Mouse (Mus musculus) forebrain, embryonic 12.5 days (tissue): ENCODE results near the gene Ap1s2. TPM values are rescaled to one million over a fixed set of nuclear protein-coding genes. Genes with fewer than 3 reads are reported as not detected.

Experiments
- ATAC-seq: fragments of 200-750 bp; cut with Nextera tagmentation; 2 replicates; pipeline ENCODE4 v1.8.0; 2017; ENCODE audit warnings: moderate TSS enrichment; ENCODE audit not compliant: low FRiP score
- H3K27ac ChIP-seq: fragments of 300-500 bp; sonication (generic); 2 replicates; pipeline ENCODE4 v1.5.1; 2016; ENCODE audit warnings: mild to moderate bottlenecking
- H3K27me3 ChIP-seq: fragments of 300-500 bp; sonication (generic); 2 replicates; pipeline ENCODE4 v1.6.1; 2016; ENCODE audit warnings: mild to moderate bottlenecking
- H3K36me3 ChIP-seq: fragments of 300-500 bp; sonication (generic); replicated peaks from 2 replicates; pipeline ENCODE4 v1.6.1; 2016; ENCODE audit warnings: mild to moderate bottlenecking
- H3K4me1 ChIP-seq: fragments of 300-500 bp; sonication (generic); 2 replicates; pipeline ENCODE4 v1.6.1; 2016
- H3K4me2 ChIP-seq: fragments of 300-500 bp; sonication (generic); 2 replicates; pipeline ENCODE4 v1.6.1; 2016; ENCODE audit warnings: mild to moderate bottlenecking, moderate library complexity
- H3K4me3 ChIP-seq: fragments of 300-500 bp; sonication (generic); replicated peaks from 2 replicates; pipeline ENCODE4 v1.5.1; 2016; ENCODE audit warnings: mild to moderate bottlenecking
- H3K9ac ChIP-seq: fragments of 300-500 bp; sonication (generic); 2 replicates; pipeline ENCODE4 v1.6.1; 2016; ENCODE audit warnings: mild to moderate bottlenecking
- H3K9me3 ChIP-seq: fragments of 300-500 bp; sonication (generic); 2 replicates; pipeline ENCODE4 v1.6.1; 2016
- WGBS: fragments of 180-500 bp; shearing (Covaris S2); methylation state at CpG from one replicate; pipeline ENCODE4 v1.1.7; 2016; 5-methylcytosine and 5-hydroxymethylcytosine counted together
- polyA plus RNA-seq: library from polyadenylated mRNA; unstranded; fragments of >200 nt; fragmentation: Nextera tagmentation; extraction: Ambion mirVana; gene quantifications from 2 replicates; pipeline ENCODE4 v1.2.1, GENCODE M21; 2016

The Ap1s2 gene
- polyA plus RNA-seq, 1 experiment from 2014 or later: 48.3 TPM

GRCm38 (mm10) chrX:163909381-163909780 lies 564 bp downstream of the Ap1s2 start:
- H3K9ac ChIP-seq: peak overlapping the region; percentile 61
- H3K4me2 ChIP-seq: peak overlapping the region; percentile 48
- H3K27ac ChIP-seq: peak overlapping the region; percentile 94
- H3K36me3 ChIP-seq: no peaks in the 10 kb centered on the region
- H3K9me3 ChIP-seq: no peaks in the 10 kb centered on the region
- H3K4me1 ChIP-seq: no peaks in the 10 kb centered on the region
- H3K4me3 ChIP-seq: peak overlapping the region; percentile 61
- peak; percentile 65 for ATAC-seq
- 22% methylated on average over 33 of the region's 34 CpGs for WGBS
- H3K27me3 ChIP-seq: no peaks in the 10 kb centered on the region; the same call in none of the 2 replicates

- Histone ChIP-seq H3K4me3 (no peak overlapping the region), H3K27me3 (no peaks in the 10 kb centered on the region; the same call in none of the 2 replicates), H3K36me3 (no peaks in the 10 kb centered on the region; the same call in 1 of the 2 replicates), H3K27ac (no peak overlapping the region), H3K4me2 (no peak overlapping the region), H3K9ac (no peak overlapping the region), H3K4me1 (no peaks in the 10 kb centered on the region), H3K9me3 (no peaks in the 10 kb centered on the region)
- ATAC-seq: no peak
Observed at GRCm38 (mm10) chrX:163912791-163913190, 4.0 kb downstream of the Ap1s2 start.

GRCm38 (mm10) chrX:163929550-163929949 lies 20.7 kb downstream of the Ap1s2 start:
- 0 out of 2 replicates have a peak, but pooled peaks cover 4% of the 10 kb centered on the region for H3K27me3 ChIP-seq
- no peak overlapping the region for H3K4me2 ChIP-seq
- H3K36me3 ChIP-seq: no peaks in the 10 kb centered on the region
- H3K4me1 ChIP-seq: no peaks in the 10 kb centered on the region
- H3K4me3 ChIP-seq: no peak overlapping the region
- H3K9ac ChIP-seq: no peak overlapping the region
- no peaks in the 10 kb centered on the region for H3K9me3 ChIP-seq
- no peak for ATAC-seq
- no peak overlapping the region for H3K27ac ChIP-seq

- 83% methylated on average over 8 of the region's 8 CpGs for WGBS
- no peaks in the 10 kb centered on the region for H3K4me1 ChIP-seq
- H3K27ac ChIP-seq: no peak overlapping the region
- peaks cover 14% of the 10 kb centered on the region for H3K27me3 ChIP-seq
- H3K4me2 ChIP-seq: no peak overlapping the region
- H3K9me3 ChIP-seq: no peaks in the 10 kb centered on the region
- no peak for ATAC-seq
- no peak overlapping the region for H3K9ac ChIP-seq
- 0 out of 2 replicates have a peak, but pooled peaks cover 3% of the 10 kb centered on the region for H3K36me3 ChIP-seq
- no peak overlapping the region for H3K4me3 ChIP-seq
Observed at GRCm38 (mm10) chrX:163934731-163935130, 25.9 kb downstream of the Ap1s2 start.

- no peak overlapping the region for H3K9ac ChIP-seq
- H3K4me1 ChIP-seq: no peaks in the 10 kb centered on the region
- H3K27ac ChIP-seq: no peak overlapping the region
- no peak overlapping the region for H3K4me2 ChIP-seq
- peaks cover 16% of the 10 kb centered on the region for H3K36me3 ChIP-seq
- WGBS: 87% methylated on average over 6 of the region's 6 CpGs
- no peak for ATAC-seq
- no peak overlapping the region for H3K4me3 ChIP-seq
- peaks cover 16% of the 10 kb centered on the region for H3K27me3 ChIP-seq
- no peaks in the 10 kb centered on the region for H3K9me3 ChIP-seq
Observed at GRCm38 (mm10) chrX:163938587-163938986, 29.8 kb downstream of the Ap1s2 start.

GRCm38 (mm10) chrX:163944381-163944780 lies 35.6 kb downstream of the Ap1s2 start:
- no peak overlapping the region for H3K9ac ChIP-seq
- WGBS: 86% methylated on average over 3 of the region's 3 CpGs
- no peak overlapping the region for H3K4me3 ChIP-seq
- H3K4me1 ChIP-seq: no peaks in the 10 kb centered on the region
- ATAC-seq: no peak
- H3K27me3 ChIP-seq: 0 out of 2 replicates have a peak, but pooled peaks cover 2% of the 10 kb centered on the region
- H3K27ac ChIP-seq: no peak overlapping the region
- peaks cover 28% of the 10 kb centered on the region for H3K36me3 ChIP-seq
- H3K9me3 ChIP-seq: no peaks in the 10 kb centered on the region
- no peak overlapping the region for H3K4me2 ChIP-seq

- Histone ChIP-seq H3K4me2 (no peak overlapping the region), H3K4me3 (no peak overlapping the region), H3K9me3 (no peaks in the 10 kb centered on the region), H3K27ac (no peak overlapping the region), H3K27me3 (0 out of 2 replicates have a peak, but pooled peaks cover 2% of the 10 kb centered on the region), H3K4me1 (no peaks in the 10 kb centered on the region), H3K9ac (no peak overlapping the region), H3K36me3 (peaks cover 36% of the 10 kb centered on the region)
- ATAC-seq: no peak
- 86% methylated on average over 1 of the region's 1 CpGs for WGBS
Observed at GRCm38 (mm10) chrX:163951618-163952017, 42.8 kb downstream of the Ap1s2 start.

- H3K27ac ChIP-seq: peak overlapping the region; percentile 96
- peak overlapping the region; percentile 68 for H3K9ac ChIP-seq
- WGBS: 49% methylated on average over 12 of the region's 12 CpGs
- H3K36me3 ChIP-seq: peaks cover 13% of the 10 kb centered on the region
- peak overlapping the region; percentile 61 for H3K4me3 ChIP-seq
- H3K27me3 ChIP-seq: 0 out of 2 replicates have a peak, but pooled peaks cover 2% of the 10 kb centered on the region
- no peak for ATAC-seq
- H3K4me1 ChIP-seq: peaks cover 4% of the 10 kb centered on the region
- H3K9me3 ChIP-seq: no peaks in the 10 kb centered on the region
- peak overlapping the region; percentile 56 for H3K4me2 ChIP-seq
Observed at GRCm38 (mm10) chrX:163957381-163957780, 48.6 kb downstream of the Ap1s2 start.

- H3K27me3 ChIP-seq: 0 out of 2 replicates have a peak, but pooled peaks cover 2% of the 10 kb centered on the region
- ATAC-seq: peak; percentile 93
Observed at GRCm38 (mm10) chrX:163957803-163958466, 49.1 kb downstream of the Ap1s2 start.

GRCm38 (mm10) chrX:163958467-163958875 lies 49.7 kb downstream of the Ap1s2 start, which contains the start of gene Zrsr2:
TSS of gene Zrsr2 (minus strand) at chrX:163958661.
- Histone ChIP-seq H3K9ac (peak within 1 kb of the TSS; percentile 68), H3K27me3 (0 out of 2 replicates have a peak, but pooled peaks cover 2% of the 10 kb centered on the region), H3K27ac (peak within 1 kb of the TSS; percentile 96), H3K4me1 (peaks cover 4% of the 10 kb centered on the region), H3K9me3 (no peaks in the 10 kb centered on the region), H3K4me2 (peak within 1 kb of the TSS; percentile 56), H3K36me3 (peaks cover 7% of the 10 kb centered on the region; the same call in 1 of the 2 replicates), H3K4me3 (peak within 1 kb of the TSS; percentile 61)
- ATAC-seq: peak; percentile 97
- WGBS: 14% methylated on average over 28 of the region's 29 CpGs

More at GRCm38 (mm10) chrX:163957803-163958466, 49.1 kb downstream of the Ap1s2 start:
- Histone ChIP-seq H3K36me3 (peaks cover 12% of the 10 kb centered on the region; the same call in 1 of the 2 replicates), H3K4me3 (peak overlapping the region; percentile 61), H3K4me2 (peak overlapping the region; percentile 56), H3K4me1 (peaks cover 4% of the 10 kb centered on the region), H3K27ac (peak overlapping the region; percentile 96), H3K9me3 (no peaks in the 10 kb centered on the region), H3K9ac (peak overlapping the region; percentile 68)
- WGBS: 16% methylated on average over 54 of the region's 67 CpGs

- no peak overlapping the region for H3K27ac ChIP-seq
- 100% methylated on average over 1 of the region's 1 CpGs for WGBS
- H3K4me2 ChIP-seq: no peak overlapping the region
- H3K9me3 ChIP-seq: no peaks in the 10 kb centered on the region
- peaks cover 22% of the 10 kb centered on the region for H3K27me3 ChIP-seq
- no peak overlapping the region for H3K4me3 ChIP-seq
- H3K9ac ChIP-seq: no peak overlapping the region
- no peaks in the 10 kb centered on the region for H3K36me3 ChIP-seq
- no peaks in the 10 kb centered on the region for H3K4me1 ChIP-seq
- no peak for ATAC-seq
Observed at GRCm38 (mm10) chrX:163981092-163981491, 72.3 kb downstream of the Ap1s2 start.

GRCm38 (mm10) chrX:163981500-163981899 lies 72.7 kb downstream of the Ap1s2 start:
- no peak overlapping the region for H3K4me3 ChIP-seq
- no peak overlapping the region for H3K9ac ChIP-seq
- no peak for ATAC-seq
- H3K27ac ChIP-seq: no peak overlapping the region
- H3K4me2 ChIP-seq: no peak overlapping the region
- H3K4me1 ChIP-seq: no peaks in the 10 kb centered on the region
- H3K9me3 ChIP-seq: no peaks in the 10 kb centered on the region
- H3K36me3 ChIP-seq: no peaks in the 10 kb centered on the region
- WGBS: 52% methylated on average over 4 of the region's 4 CpGs
- peaks cover 23% of the 10 kb centered on the region for H3K27me3 ChIP-seq

- H3K27me3 ChIP-seq: peaks cover 23% of the 10 kb centered on the region
- no peak for ATAC-seq
- H3K9ac ChIP-seq: no peak overlapping the region
Observed at GRCm38 (mm10) chrX:163982129-163982528, 73.3 kb downstream of the Ap1s2 start.

More at GRCm38 (mm10) chrX:163982129-163982528, 73.3 kb downstream of the Ap1s2 start:
- Histone ChIP-seq H3K4me1 (no peaks in the 10 kb centered on the region), H3K9me3 (no peaks in the 10 kb centered on the region), H3K4me3 (no peak overlapping the region), H3K36me3 (no peaks in the 10 kb centered on the region), H3K27ac (no peak overlapping the region), H3K4me2 (no peak overlapping the region)
- 81% methylated on average over 6 of the region's 6 CpGs for WGBS
